Mouse (Mus musculus) stomach, postnatal 0 days (tissue): ENCODE measurements around the gene Slc4a3. TPM values are rescaled to one million over a fixed set of nuclear protein-coding genes. Genes with fewer than 3 reads are reported as not detected.

ENCODE experiments used
- ATAC-seq: fragments of 200-750 bp; cut with Nextera tagmentation; 2 replicates; pipeline ENCODE4 v1.8.0; 2017; ENCODE audit not compliant: low FRiP score, low TSS enrichment
- DNase-seq: peaks from one replicate; pipeline ENCODE4 v3.0.0-alpha.2; 2016; ENCODE audit warnings: low spot score
- H3K27ac ChIP-seq: fragments of 300-500 bp; sonication (generic); replicated peaks from 2 replicates; pipeline ENCODE4 v1.5.1; 2014; ENCODE audit warnings: mild to moderate bottlenecking, control low read depth
- H3K27me3 ChIP-seq: fragments of 300-500 bp; sonication (generic); 2 replicates; pipeline ENCODE4 v1.6.1; 2014; ENCODE audit warnings: low read length; ENCODE audit not compliant: control insufficient read depth, insufficient read depth
- H3K36me3 ChIP-seq: fragments of 300-500 bp; sonication (generic); 2 replicates; pipeline ENCODE4 v1.6.1; 2014; ENCODE audit warnings: low read length, mixed read lengths; ENCODE audit not compliant: control insufficient read depth, insufficient read depth
- H3K4me1 ChIP-seq: fragments of 300-500 bp; sonication (generic); replicated peaks from 2 replicates; pipeline ENCODE4 v1.6.1; 2014; ENCODE audit warnings: antibody characterized with exemption; ENCODE audit not compliant: control insufficient read depth, insufficient read depth
- H3K4me2 ChIP-seq: fragments of 300-500 bp; sonication (generic); replicated peaks from 2 replicates; pipeline ENCODE4 v1.6.1; 2014; ENCODE audit warnings: low read depth, mild to moderate bottlenecking, control low read depth, moderate library complexity
- H3K4me3 ChIP-seq: fragments of 300-500 bp; sonication (generic); 2 replicates; pipeline ENCODE4 v1.5.1; 2014; ENCODE audit warnings: low read depth, low read length, control low read depth
- H3K9ac ChIP-seq: fragments of 300-500 bp; sonication (generic); 2 replicates; pipeline ENCODE4 v1.6.1; 2014; ENCODE audit warnings: mild to moderate bottlenecking, low read length, control low read depth, mixed read lengths
- H3K9me3 ChIP-seq: fragments of 300-500 bp; sonication (generic); 2 replicates; pipeline ENCODE4 v1.6.1; 2016; ENCODE audit warnings: low read length; ENCODE audit not compliant: control insufficient read depth
- CTCF ChIP-seq: IDR thresholded peaks from 2 replicates; pipeline ENCODE4 v1.5.1; 2016; ENCODE audit warnings: antibody characterized with exemption, low read depth, mild to moderate bottlenecking, moderate library complexity
- EP300 ChIP-seq: optimal IDR thresholded peaks from 2 replicates; pipeline ENCODE3; 2016; ENCODE audit warnings: antibody characterized with exemption
- WGBS: fragments of 180-500 bp; shearing (Covaris S2); extraction: QIAGEN DNeasy Blood & Tissue Kit; methylation state at CpG from one replicate; pipeline ENCODE4 v1.1.7; 2014; 5-methylcytosine and 5-hydroxymethylcytosine counted together
- polyA plus RNA-seq: library from polyadenylated mRNA; unstranded; fragments of >200 nt; fragmentation: Nextera tagmentation; extraction: Ambion mirVana; gene quantifications from 2 replicates; pipeline ENCODE4 v1.2.1, GENCODE M21; 2015

Gene Slc4a3
- polyA plus RNA-seq, 1 experiment from 2014 or later = 7.1 TPM

GRCm38 (mm10) chr1:75544351-75544750, 1.7 kb upstream of the Slc4a3 start:
- 87% methylated on average over 6 of the region's 6 CpGs for WGBS
- TF ChIP-seq CTCF (no peak), EP300 (no peak)
- DNase-seq (no peak), ATAC-seq (no peak)
- Histone ChIP-seq H3K27me3 (no peaks in the 10 kb centered on the region), H3K36me3 (no peaks in the 10 kb centered on the region), H3K4me1 (no peaks in the 10 kb centered on the region), H3K9me3 (no peaks in the 10 kb centered on the region), H3K9ac (no peak overlapping the region), H3K4me3 (no peak overlapping the region), H3K27ac (no peak overlapping the region), H3K4me2 (no peak overlapping the region)

GRCm38 (mm10) chr1:75547351-75547750, 1.3 kb downstream of the Slc4a3 start:
- Histone ChIP-seq H3K4me2 (peak overlapping the region; percentile 92), H3K36me3 (no peaks in the 10 kb centered on the region; the same call in 1 of the 2 replicates), H3K4me1 (no peaks in the 10 kb centered on the region), H3K27ac (no peak overlapping the region), H3K9ac (no peak overlapping the region), H3K4me3 (no peak overlapping the region), H3K27me3 (no peaks in the 10 kb centered on the region), H3K9me3 (no peaks in the 10 kb centered on the region)
- TF ChIP-seq EP300 (no peak), CTCF (no peak)
- DNase-seq (no peak), ATAC-seq (no peak)
- WGBS = 94% methylated on average over 13 of the region's 13 CpGs

GRCm38 (mm10) chr1:75548083-75548482, 2.0 kb downstream of the Slc4a3 start:
- H3K4me3 ChIP-seq = no peak overlapping the region
- 88% methylated on average over 3 of the region's 3 CpGs for WGBS
- H3K9ac ChIP-seq = no peak overlapping the region
- DNase-seq (no peak), ATAC-seq (no peak)
- no peak overlapping the region for H3K27ac ChIP-seq
- H3K9me3 ChIP-seq = no peaks in the 10 kb centered on the region
- H3K4me1 ChIP-seq = no peaks in the 10 kb centered on the region
- no peaks in the 10 kb centered on the region for H3K27me3 ChIP-seq
- H3K36me3 ChIP-seq = no peaks in the 10 kb centered on the region; the same call in 1 of the 2 replicates
- H3K4me2 ChIP-seq = no peak overlapping the region
- TF ChIP-seq CTCF = no peak
- TF ChIP-seq EP300 = no peak

GRCm38 (mm10) chr1:75548871-75549270, 2.8 kb downstream of the Slc4a3 start:
- Histone ChIP-seq H3K9me3 (no peaks in the 10 kb centered on the region), H3K9ac (no peak overlapping the region), H3K4me2 (no peak overlapping the region), H3K4me1 (no peaks in the 10 kb centered on the region), H3K36me3 (no peaks in the 10 kb centered on the region; the same call in 1 of the 2 replicates), H3K27ac (no peak overlapping the region), H3K4me3 (no peak overlapping the region), H3K27me3 (no peaks in the 10 kb centered on the region)
- TF ChIP-seq EP300 = no peak
- no peak for TF ChIP-seq CTCF
- DNase-seq (no peak), ATAC-seq (no peak)
- 84% methylated on average over 17 of the region's 17 CpGs for WGBS

- Histone ChIP-seq H3K9ac (no peak overlapping the region), H3K27ac (no peak overlapping the region), H3K4me1 (no peaks in the 10 kb centered on the region), H3K36me3 (no peaks in the 10 kb centered on the region; the same call in 1 of the 2 replicates), H3K4me3 (no peak overlapping the region), H3K4me2 (no peak overlapping the region), H3K9me3 (no peaks in the 10 kb centered on the region), H3K27me3 (no peaks in the 10 kb centered on the region)
- WGBS = 67% methylated on average over 17 of the region's 17 CpGs
- DNase-seq = no peak
- ATAC-seq = no peak
- no peak for TF ChIP-seq CTCF
- no peak for TF ChIP-seq EP300
These were observed 3.5 kb downstream of the Slc4a3 start for GRCm38 (mm10) chr1:75549289-75550279.

- TF ChIP-seq CTCF = no peak
- TF ChIP-seq EP300 = no peak
- DNase-seq (no peak), ATAC-seq (no peak)
- Histone ChIP-seq H3K9me3 (no peaks in the 10 kb centered on the region), H3K4me2 (no peak overlapping the region), H3K36me3 (no peaks in the 10 kb centered on the region; the same call in 1 of the 2 replicates), H3K4me3 (no peak overlapping the region), H3K27me3 (no peaks in the 10 kb centered on the region), H3K4me1 (no peaks in the 10 kb centered on the region), H3K27ac (no peak overlapping the region), H3K9ac (no peak overlapping the region)
- 71% methylated on average over 15 of the region's 15 CpGs for WGBS
These were observed 4.5 kb downstream of the Slc4a3 start for GRCm38 (mm10) chr1:75550586-75550985.
